Mouse (Mus musculus): Measurements from ENCODE around the gene Mcfd2.

The Mcfd2 gene

DNA sequence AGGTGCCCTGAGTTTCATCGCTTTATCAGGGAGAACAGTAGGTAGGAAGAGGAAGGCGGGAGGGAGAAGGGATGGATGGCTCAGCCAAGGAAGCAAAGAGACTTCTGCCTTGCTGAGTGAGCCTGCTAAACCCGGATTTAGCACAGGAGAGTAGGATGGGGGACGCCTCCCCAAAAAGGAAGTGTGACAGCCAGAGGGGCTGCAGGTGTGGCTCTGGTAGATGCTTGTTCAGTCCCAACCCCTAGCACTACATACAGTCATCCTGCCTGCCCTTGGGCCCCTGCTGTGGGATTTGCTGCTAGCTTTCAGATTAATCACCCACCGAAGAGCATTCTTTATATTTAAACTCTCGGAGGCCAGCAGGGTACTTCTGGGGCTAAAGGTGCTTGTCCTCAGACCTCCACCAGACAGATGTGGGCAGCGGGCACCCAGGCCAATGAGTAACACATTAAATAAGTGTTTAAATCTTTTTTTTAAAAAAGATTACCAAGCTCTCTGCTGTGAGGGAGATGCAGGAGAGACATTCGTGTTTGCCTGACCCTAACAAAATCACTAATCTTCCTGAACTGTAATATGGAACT is 21.6 kb upstream of the Mcfd2 start:
- no peak for DNase-seq

GRCm38 (mm10) chr17:87286481-87287143 is 20.9 kb upstream of the Mcfd2 start:
- DNase-seq: no peak

- no peak for DNase-seq
Observed at GRCm38 (mm10) chr17:87285731-87286465, 20.2 kb upstream of the Mcfd2 start.

DNA sequence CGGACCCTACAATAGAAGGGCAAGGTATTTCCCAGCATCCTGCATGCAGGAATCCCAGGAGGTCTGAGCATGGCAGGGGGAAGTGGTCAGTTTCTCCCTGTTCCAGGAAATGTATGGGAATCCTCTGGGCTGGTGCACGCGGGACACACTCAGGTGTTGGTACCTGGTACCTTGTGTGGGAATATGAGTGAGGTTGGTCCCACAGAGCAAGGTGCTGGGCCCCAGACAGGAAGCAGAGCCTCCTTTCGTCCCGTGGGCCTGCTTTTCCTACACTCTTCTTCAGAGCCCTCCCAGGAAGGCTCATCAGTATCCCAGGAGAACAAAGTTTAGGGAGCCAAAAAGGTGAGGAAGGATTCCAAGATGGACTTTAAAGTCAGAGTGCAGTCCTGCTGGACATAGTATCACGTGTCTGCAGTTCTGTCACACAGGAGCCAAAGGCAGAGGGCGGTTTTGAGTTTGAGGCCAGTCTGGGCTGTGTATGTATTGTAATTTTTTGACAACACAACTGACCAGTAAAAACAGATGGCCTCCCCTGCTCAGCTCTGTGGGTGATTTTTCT is 18.8 kb upstream of the Mcfd2 start:
- no peak for DNase-seq

GRCm38 (mm10) chr17:87283755-87284481 is 18.2 kb upstream of the Mcfd2 start:
- DNase-seq: peak; percentile 51 to 58

GRCm38 (mm10) chr17:87283055-87283754 is 17.5 kb upstream of the Mcfd2 start:
- peak; percentile 67 to 74 for DNase-seq

DNA sequence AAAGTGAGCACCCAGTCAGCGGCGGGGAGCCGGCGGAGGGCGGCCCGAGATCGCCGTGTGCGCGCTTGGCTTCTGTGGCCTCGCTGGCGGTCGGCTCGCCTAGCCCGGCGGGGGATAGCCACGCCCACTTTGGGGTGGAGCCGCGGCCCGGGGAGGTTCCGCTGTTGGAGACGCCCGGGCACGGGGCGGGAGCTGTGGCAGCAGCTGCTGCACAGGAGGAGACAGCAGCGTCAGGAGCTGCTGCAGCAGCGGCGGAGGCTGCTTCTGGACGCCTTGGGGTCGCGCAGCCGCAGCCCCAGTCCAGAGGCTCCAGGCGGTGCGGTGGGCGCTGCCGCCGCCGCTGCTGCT is 16.9 kb upstream of the Mcfd2 start, which contains the start of gene Ttc7:
Gene Ttc7, plus strand, starts transcription at position 181 of the 348 bp plus-strand sequence.
- peak; percentile 96 to 97 for DNase-seq

DNA sequence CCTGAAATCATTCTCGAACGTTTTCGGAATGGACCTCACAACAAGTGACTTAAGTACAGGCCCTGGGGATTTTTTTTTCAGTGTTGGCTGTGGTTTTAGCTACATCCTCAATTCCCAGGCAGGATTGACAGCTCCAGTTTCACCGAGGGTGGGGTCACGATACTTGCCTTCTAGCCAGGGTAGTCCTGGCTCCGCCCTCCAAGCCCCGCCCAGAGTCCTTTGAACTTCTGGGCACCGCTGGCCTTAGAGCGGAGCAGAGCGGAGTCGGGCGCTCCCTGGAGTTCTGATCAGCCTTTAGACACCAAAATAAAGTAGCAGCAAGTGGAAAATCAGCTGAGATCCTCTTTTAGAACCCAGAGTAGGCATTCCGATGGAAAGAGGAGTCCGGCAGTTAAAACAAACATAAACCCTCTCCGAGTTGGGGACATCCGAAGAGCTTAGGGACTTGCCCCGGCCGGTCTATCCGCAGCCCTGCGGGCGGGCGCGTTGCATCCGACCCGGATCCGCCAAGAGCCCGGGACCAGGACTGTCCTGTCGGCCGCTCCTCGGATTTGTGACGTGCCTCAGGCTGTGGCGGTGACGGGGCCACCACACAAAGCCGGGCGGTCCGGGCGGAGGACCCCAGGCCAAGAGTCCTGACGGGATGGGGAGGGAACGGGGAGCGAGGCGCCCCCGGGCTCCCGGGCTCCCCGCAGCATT is 16.4 kb upstream of the Mcfd2 start:
- DNase-seq: peak; percentile 80 to 87

GRCm38 (mm10) chr17:87275363-87276341 is 9.9 kb upstream of the Mcfd2 start:
- no peak for DNase-seq

- DNase-seq: no peak
Observed at GRCm38 (mm10) chr17:87269454-87269853, 3.7 kb upstream of the Mcfd2 start.

GRCm38 (mm10) chr17:87264927-87265791 is 576 bp downstream of the Mcfd2 start:
- no peak for DNase-seq

- DNase-seq: no peak
Observed at GRCm38 (mm10) chr17:87264054-87264830, 1.5 kb downstream of the Mcfd2 start.

GRCm38 (mm10) chr17:87263401-87263800 is 2.3 kb downstream of the Mcfd2 start:
- no peak for DNase-seq

DNA sequence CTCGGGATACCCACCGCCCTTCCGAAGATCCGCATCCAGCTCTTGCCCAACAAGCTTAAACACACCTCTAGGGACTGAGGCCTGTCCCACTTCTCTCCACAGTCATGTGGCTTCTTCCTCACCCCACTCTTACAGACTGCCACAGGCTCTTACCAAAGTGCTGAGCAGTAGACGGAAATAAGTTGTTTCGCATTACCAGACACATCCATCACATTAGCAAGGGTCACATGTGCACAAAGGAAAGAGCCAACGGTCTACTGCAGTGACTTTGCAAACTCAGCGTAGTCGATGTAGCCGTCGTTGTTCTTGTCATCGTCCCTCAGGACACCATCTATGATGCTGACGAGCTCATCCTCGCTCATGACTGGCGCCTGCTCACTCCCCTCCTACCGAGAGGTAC is 10.1 kb downstream of the Mcfd2 start:
- no peak for DNase-seq

DNA sequence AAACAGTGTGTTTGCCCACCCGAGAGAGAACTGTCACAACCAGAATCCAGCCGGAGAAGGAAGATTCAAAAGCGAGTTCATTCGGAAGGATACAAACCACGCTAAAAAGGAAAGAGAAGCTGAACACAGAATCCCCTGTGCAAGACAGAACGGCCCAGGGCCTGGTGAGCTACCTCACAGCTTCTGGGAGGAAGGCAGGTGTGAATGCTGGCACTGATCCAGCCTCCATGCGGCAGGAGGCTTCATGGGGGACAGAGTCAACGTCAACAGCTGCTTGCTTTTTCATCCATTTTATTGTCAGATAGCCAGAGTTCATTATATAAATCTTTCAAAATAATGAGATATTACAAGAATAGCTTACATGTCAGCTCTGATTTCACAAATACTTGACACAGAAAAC is 11.4 kb downstream of the Mcfd2 start:
- peak; percentile 33 to 38 for DNase-seq

GRCm38 (mm10) chr17:87246103-87246502 is 19.6 kb downstream of the Mcfd2 start:
- no peak for DNase-seq

GRCm38 (mm10) chr17:87237826-87238225 is 27.9 kb downstream of the Mcfd2 start:
- no peak for DNase-seq

Data from thymus, adult 18-20 months (tissue).